Mouse (Mus musculus) lung, embryonic 16.5 days (tissue): ENCODE results near the gene Impg2. TPM values are rescaled to one million over a fixed set of nuclear protein-coding genes. Genes with fewer than 3 reads are reported as not detected.

Source experiments
- ATAC-seq: fragments of 200-750 bp; cut with Nextera tagmentation; 2 replicates; pipeline ENCODE4 v1.8.0; 2017; ENCODE audit warnings: low read depth, mild to moderate bottlenecking, moderate library complexity
- H3K27ac ChIP-seq: fragments of 300-500 bp; sonication (generic); 2 replicates; pipeline ENCODE4 v1.5.1; 2014; ENCODE audit warnings: mild to moderate bottlenecking, control low read depth, low read length
- H3K27me3 ChIP-seq: fragments of 300-500 bp; sonication (generic); 2 replicates; pipeline ENCODE4 v1.6.1; 2014; ENCODE audit warnings: low read depth, low read length, mixed read lengths; ENCODE audit not compliant: control insufficient read depth, insufficient read depth
- H3K36me3 ChIP-seq: fragments of 300-500 bp; sonication (generic); 2 replicates; pipeline ENCODE4 v1.6.1; 2014; ENCODE audit warnings: low read length; ENCODE audit not compliant: control insufficient read depth, insufficient read depth
- H3K4me1 ChIP-seq: fragments of 300-500 bp; sonication (generic); replicated peaks from 2 replicates; pipeline ENCODE4 v1.6.1; 2014; ENCODE audit warnings: low read length, mixed read lengths; ENCODE audit not compliant: control insufficient read depth, insufficient read depth
- H3K4me2 ChIP-seq: fragments of 300-500 bp; sonication (generic); 2 replicates; pipeline ENCODE4 v1.6.1; 2014; ENCODE audit warnings: low read depth, low read length, control low read depth
- H3K4me3 ChIP-seq: fragments of 300-500 bp; sonication (generic); 2 replicates; pipeline ENCODE4 v1.5.1; 2014; ENCODE audit warnings: mild to moderate bottlenecking, low read length, control low read depth
- H3K9ac ChIP-seq: fragments of 300-500 bp; sonication (generic); 2 replicates; pipeline ENCODE4 v1.6.1; 2014; ENCODE audit warnings: low read length, control low read depth
- H3K9me3 ChIP-seq: fragments of 300-500 bp; sonication (generic); 2 replicates; pipeline ENCODE4 v1.6.1; 2016; ENCODE audit warnings: low read length; ENCODE audit not compliant: control insufficient read depth
- WGBS: fragments of 180-500 bp; shearing (Covaris S2); extraction: QIAGEN DNeasy Blood & Tissue Kit; methylation state at CpG from one replicate; pipeline ENCODE4 v1.1.7; 2014; 5-methylcytosine and 5-hydroxymethylcytosine counted together
- polyA plus RNA-seq: library from polyadenylated mRNA; unstranded; fragments of >200 nt; fragmentation: Nextera tagmentation; extraction: Ambion mirVana; gene quantifications from 2 replicates; pipeline ENCODE4 v1.2.1, GENCODE M21; 2015

Gene Impg2
- polyA plus RNA-seq, 1 experiment from 2014 or later: 0.16 TPM

DNA sequence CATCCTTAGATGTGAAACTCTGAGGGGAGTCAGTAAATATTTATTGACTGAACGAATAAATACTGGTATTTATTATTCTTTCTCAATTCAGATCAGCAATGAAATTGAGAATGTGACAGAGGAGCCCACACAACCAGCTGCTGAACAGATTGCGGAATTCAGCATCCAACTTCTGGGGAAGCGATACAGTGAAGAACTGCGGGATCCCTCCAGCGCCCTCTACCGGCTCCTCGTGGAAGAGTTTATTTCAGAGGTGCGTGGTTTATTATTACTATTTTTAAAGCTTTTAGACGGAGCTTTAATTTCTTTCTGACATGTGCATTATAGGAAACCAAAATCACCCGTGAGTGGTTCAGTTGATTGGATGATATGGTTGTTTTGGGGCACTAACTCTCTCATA, 27.2 kb downstream of the Impg2 start:
- H3K9me3 ChIP-seq: no peaks in the 10 kb centered on the region
- no peak overlapping the region for H3K9ac ChIP-seq
- no peaks in the 10 kb centered on the region for H3K4me1 ChIP-seq
- WGBS: 53% methylated on average over 10 of the region's 10 CpGs
- H3K36me3 ChIP-seq: no peaks in the 10 kb centered on the region
- no peaks in the 10 kb centered on the region for H3K27me3 ChIP-seq
- no peak overlapping the region for H3K4me3 ChIP-seq
- no peak overlapping the region for H3K27ac ChIP-seq
- ATAC-seq: no peak
- H3K4me2 ChIP-seq: no peak overlapping the region

DNA sequence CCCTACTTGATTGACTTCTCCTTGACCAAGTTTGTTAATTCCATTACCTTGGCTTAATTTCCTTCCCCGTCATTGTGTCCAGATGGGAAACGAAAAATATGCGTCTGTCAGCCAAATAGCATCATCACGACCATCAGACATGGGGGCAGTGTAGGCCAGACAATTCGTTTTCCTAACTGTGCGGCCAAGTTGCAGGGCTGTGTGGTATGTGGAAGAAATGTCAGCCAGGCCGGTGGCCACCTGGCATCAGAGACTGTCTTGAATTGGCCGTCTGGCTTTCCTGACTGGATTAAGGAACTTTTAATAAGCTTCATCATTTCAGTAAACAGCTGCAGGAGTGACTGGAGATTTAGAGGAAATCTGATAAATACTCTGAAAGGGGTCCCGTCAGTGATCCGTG, 28.6 kb downstream of the Impg2 start:
- ATAC-seq: no peak
- WGBS: 64% methylated on average over 10 of the region's 10 CpGs
- Histone ChIP-seq H3K4me3 (no peak overlapping the region), H3K9me3 (no peaks in the 10 kb centered on the region), H3K36me3 (no peaks in the 10 kb centered on the region), H3K27me3 (no peaks in the 10 kb centered on the region), H3K4me2 (no peak overlapping the region), H3K27ac (no peak overlapping the region), H3K9ac (no peak overlapping the region), H3K4me1 (no peaks in the 10 kb centered on the region)

DNA sequence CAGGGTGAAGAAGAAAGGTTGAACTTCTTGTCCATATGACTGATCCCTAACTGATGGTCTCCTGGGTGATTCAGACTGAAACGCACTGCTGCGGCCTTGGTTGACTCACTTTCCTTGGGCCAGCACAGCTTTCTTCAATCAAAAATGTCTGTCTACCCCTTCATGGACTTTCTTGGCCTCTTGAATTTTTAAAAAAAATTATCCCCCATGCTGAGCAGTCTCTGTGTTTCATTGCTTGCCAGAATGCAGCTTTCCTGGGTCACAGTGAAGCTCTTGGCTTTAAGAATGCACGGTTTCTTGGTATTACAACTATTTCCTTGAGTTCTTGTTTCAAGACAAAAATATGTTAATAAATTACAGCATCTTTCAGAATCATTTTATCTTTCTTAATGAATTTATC, 41.9 kb downstream of the Impg2 start:
- WGBS: 82% methylated on average over 3 of the region's 3 CpGs
- Histone ChIP-seq H3K27ac (no peak overlapping the region), H3K4me2 (no peak overlapping the region), H3K9ac (no peak overlapping the region), H3K4me1 (no peaks in the 10 kb centered on the region), H3K9me3 (no peaks in the 10 kb centered on the region), H3K36me3 (no peaks in the 10 kb centered on the region), H3K27me3 (no peaks in the 10 kb centered on the region), H3K4me3 (no peak overlapping the region)
- no peak for ATAC-seq

DNA sequence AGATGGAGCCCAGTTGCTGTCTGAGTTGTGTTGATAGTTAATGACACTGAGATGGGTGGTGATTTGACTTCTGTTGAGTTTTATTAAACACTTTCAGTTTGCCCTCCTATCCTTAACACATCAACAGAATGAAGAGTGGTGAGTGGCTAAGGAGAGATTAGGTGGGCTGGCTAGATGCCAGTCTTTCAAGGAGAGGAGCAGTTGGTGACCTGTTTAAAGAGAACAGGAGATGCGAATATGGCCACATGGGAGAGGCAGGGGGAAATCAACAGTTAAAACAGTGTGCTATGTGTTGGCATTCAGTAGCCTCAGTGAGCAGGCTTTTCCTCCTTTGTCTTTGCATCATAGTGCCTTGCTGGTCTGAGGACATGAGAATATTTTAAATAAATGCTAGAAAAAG, 69.8 kb downstream of the Impg2 start:
- no peaks in the 10 kb centered on the region for H3K27me3 ChIP-seq
- no peak overlapping the region for H3K4me3 ChIP-seq
- no peaks in the 10 kb centered on the region for H3K9me3 ChIP-seq
- 66% methylated on average over 1 of the region's 1 CpGs for WGBS
- H3K27ac ChIP-seq: no peak overlapping the region
- no peaks in the 10 kb centered on the region for H3K4me1 ChIP-seq
- no peak overlapping the region for H3K9ac ChIP-seq
- H3K4me2 ChIP-seq: no peak overlapping the region
- H3K36me3 ChIP-seq: no peaks in the 10 kb centered on the region
- no peak for ATAC-seq

DNA sequence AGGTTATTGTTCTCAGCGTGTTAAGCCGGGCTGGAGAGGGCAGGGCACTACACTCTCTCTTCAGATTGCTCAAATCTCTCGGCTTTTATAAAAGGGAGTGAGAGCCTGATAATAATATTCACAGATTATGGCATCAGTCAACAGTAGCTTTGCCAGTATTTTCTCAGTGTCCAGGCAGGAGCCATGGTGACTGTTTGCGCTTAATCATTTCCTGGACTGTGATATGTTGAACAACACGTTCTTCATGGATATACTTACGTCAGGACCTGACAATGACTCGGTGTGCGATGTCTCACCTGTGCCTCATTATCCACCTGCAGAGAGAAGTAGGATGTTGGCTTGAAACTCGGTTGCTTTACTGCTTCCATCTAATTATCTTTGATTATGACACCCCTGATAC, 74.9 kb downstream of the Impg2 start:
- Histone ChIP-seq H3K27me3 (no peaks in the 10 kb centered on the region), H3K4me3 (no peak overlapping the region), H3K4me1 (no peaks in the 10 kb centered on the region), H3K9ac (no peak overlapping the region), H3K27ac (no peak overlapping the region), H3K9me3 (no peaks in the 10 kb centered on the region), H3K4me2 (no peak overlapping the region), H3K36me3 (no peaks in the 10 kb centered on the region)
- WGBS: 73% methylated on average over 9 of the region's 9 CpGs
- no peak for ATAC-seq

DNA sequence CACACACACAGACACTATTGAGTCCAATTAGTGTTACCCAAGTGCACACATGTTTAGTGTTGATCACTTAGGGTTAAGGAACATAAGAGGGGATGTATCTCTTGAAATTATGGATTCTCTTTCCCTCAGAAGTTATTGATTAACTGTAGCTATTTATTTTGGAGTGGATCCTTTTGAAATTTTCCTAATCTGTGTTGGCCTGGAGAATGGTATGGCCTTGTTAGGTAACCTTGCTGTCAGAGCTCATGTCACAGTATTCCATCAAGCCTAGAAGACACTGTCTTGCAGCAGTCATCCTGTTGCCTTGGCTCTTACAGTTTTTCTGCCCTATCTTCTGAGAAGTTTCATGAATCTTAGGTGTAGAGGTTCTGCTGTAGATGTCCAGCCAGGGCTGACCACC, 75.6 kb downstream of the Impg2 start:
- no peak overlapping the region for H3K27ac ChIP-seq
- ATAC-seq: no peak
- no peaks in the 10 kb centered on the region for H3K36me3 ChIP-seq
- no peak overlapping the region for H3K4me2 ChIP-seq
- H3K27me3 ChIP-seq: no peaks in the 10 kb centered on the region
- H3K4me3 ChIP-seq: no peak overlapping the region
- no peaks in the 10 kb centered on the region for H3K4me1 ChIP-seq
- H3K9me3 ChIP-seq: no peaks in the 10 kb centered on the region
- no peak overlapping the region for H3K9ac ChIP-seq

DNA sequence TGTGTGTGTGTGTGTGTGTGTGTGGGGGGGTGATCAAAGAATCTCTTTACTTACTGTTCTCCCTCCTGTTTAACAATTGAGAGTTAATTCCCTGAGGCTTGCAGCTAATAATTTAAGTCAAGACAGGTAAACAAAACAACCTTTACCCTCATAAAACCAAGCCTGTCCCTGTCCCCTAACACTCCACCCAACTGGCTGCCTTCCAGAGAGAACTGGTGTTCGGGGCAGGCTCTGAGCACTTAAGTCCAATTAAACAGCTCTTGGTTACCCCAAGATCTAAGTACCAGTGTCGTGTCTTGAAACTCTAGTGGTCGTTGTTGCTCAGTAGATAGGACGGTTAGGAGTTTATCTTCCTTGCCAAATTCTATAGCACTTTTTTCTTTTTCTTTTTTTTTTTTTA, 77.2 kb downstream of the Impg2 start:
- no peaks in the 10 kb centered on the region for H3K36me3 ChIP-seq
- H3K4me2 ChIP-seq: no peak overlapping the region
- 32% methylated on average over 4 of the region's 4 CpGs for WGBS
- H3K27me3 ChIP-seq: no peaks in the 10 kb centered on the region
- no peak for ATAC-seq
- no peaks in the 10 kb centered on the region for H3K9me3 ChIP-seq
- H3K4me3 ChIP-seq: no peak overlapping the region
- no peak overlapping the region for H3K9ac ChIP-seq
- H3K27ac ChIP-seq: no peak overlapping the region
- no peaks in the 10 kb centered on the region for H3K4me1 ChIP-seq

DNA sequence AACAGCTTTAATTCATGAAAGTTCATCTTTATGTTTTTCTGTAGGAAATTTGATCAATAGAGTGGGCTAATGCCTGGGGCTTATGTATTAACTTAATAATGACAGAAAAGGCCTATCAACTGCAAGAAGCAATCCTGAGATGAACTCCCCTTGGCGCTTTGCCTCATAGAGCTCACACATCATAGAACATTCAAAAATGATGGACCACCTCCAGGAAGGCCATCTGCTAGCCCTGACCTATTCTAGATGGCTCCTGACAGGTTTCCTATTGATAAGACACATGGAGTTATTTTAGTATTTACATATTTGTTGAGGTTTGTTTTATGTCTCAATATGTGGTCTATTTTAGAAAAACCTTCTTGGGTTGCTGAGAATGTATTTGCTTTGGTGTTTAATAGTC, 79.2 kb downstream of the Impg2 start:
- 81% methylated on average over 1 of the region's 1 CpGs for WGBS
- no peaks in the 10 kb centered on the region for H3K4me1 ChIP-seq
- no peaks in the 10 kb centered on the region for H3K27me3 ChIP-seq
- H3K4me2 ChIP-seq: no peak overlapping the region
- no peak for ATAC-seq
- no peaks in the 10 kb centered on the region for H3K9me3 ChIP-seq
- no peak overlapping the region for H3K9ac ChIP-seq
- H3K36me3 ChIP-seq: no peaks in the 10 kb centered on the region
- H3K27ac ChIP-seq: no peak overlapping the region
- H3K4me3 ChIP-seq: no peak overlapping the region

DNA sequence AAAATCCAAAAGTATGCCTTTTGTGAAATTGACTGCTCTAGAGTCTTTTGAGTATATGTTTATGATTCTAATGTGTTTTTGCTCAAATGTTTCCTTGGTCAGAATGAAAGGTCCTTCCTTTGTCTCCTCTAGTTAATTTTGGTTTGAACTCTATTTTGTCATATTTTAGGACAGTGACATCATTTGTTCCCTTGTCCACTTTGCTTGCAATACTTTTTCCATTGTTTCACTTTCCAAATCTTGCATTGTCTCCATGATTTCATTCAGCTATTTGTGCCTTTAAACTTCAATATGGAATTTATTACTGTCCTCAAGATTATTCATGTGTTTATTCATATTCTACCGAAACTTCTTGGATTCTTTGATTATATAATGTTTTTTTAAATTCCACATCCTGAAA, 79.8 kb downstream of the Impg2 start:
- H3K4me3 ChIP-seq: no peak overlapping the region
- no peaks in the 10 kb centered on the region for H3K27me3 ChIP-seq
- H3K36me3 ChIP-seq: no peaks in the 10 kb centered on the region
- WGBS: 64% methylated on average over 1 of the region's 1 CpGs
- H3K9ac ChIP-seq: no peak overlapping the region
- H3K4me1 ChIP-seq: no peaks in the 10 kb centered on the region
- H3K9me3 ChIP-seq: no peaks in the 10 kb centered on the region
- no peak overlapping the region for H3K27ac ChIP-seq
- H3K4me2 ChIP-seq: no peak overlapping the region
- no peak for ATAC-seq

DNA sequence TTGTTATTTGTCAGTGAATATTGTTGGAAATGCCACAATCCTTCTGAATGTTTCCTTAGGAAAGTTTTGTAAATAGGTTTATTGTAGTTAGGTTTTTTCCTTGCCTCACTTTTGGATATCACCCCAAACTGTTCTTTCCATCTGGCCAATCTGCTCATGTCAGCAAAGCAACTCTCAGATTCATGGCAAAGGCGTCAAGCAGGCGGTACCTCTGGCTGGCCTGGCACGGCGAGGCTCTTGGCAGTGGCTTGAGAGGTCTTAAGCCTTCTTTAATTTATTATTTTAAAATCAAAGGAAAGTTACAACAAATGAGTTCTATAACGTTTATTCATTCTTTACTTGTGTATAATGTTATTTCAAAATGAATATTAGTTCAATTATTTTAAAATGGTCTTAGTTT, 82.0 kb downstream of the Impg2 start:
- H3K9ac ChIP-seq: no peak overlapping the region
- ATAC-seq: no peak
- no peaks in the 10 kb centered on the region for H3K27me3 ChIP-seq
- H3K4me3 ChIP-seq: no peak overlapping the region
- H3K4me2 ChIP-seq: no peak overlapping the region
- H3K27ac ChIP-seq: no peak overlapping the region
- 68% methylated on average over 5 of the region's 5 CpGs for WGBS
- no peaks in the 10 kb centered on the region for H3K36me3 ChIP-seq
- no peaks in the 10 kb centered on the region for H3K9me3 ChIP-seq
- no peaks in the 10 kb centered on the region for H3K4me1 ChIP-seq
